Mouse (Mus musculus) MEL (cell line): ENCODE measurements around the gene Rell1.
A peak's percentile ranks its signal among the peaks of the same experiment; 100 is the strongest.

ENCODE experiments used
- BHLHE40 ChIP-seq: IDR thresholded peaks from 2 replicates; pipeline ENCODE4 v1.6.1; 2012; ENCODE audit warnings: low read depth, mild to moderate bottlenecking, inconsistent platforms, low read length, improper control_type of control experiment, borderline replicate concordance
- CTCF ChIP-seq, 3 experiments: IDR thresholded peaks in 2 of 3; conservative IDR thresholded peaks in 1 of 3; 2 replicates each; pipeline ENCODE4 v1.5.1; 2011 to 2012; ENCODE audit warnings: low read length in 3 of 3, low read depth in 2 of 3, mild to moderate bottlenecking in 2 of 3, improper control_type of control experiment in 1 of 3, inconsistent platforms in 1 of 3, mixed read lengths in 1 of 3, moderate library complexity in 1 of 3; ENCODE audit not compliant: control insufficient read depth in 1 of 3, insufficient read depth in 1 of 3, poor library complexity in 1 of 3, severe bottlenecking in 1 of 3
- E2F4 ChIP-seq: IDR thresholded peaks from 2 replicates; pipeline ENCODE4 v1.6.1; 2011; ENCODE audit warnings: low read depth, low read length, improper control_type of control experiment, borderline replicate concordance
- ELF1 ChIP-seq: IDR thresholded peaks from 2 replicates; pipeline ENCODE4 v1.6.1; 2014; ENCODE audit warnings: low read depth, mild to moderate bottlenecking, inconsistent platforms, low read length, improper control_type of control experiment, moderate library complexity
- EP300 ChIP-seq, 2 experiments: IDR thresholded peaks; 2 replicates each; pipeline ENCODE4 v1.6.1; 2011; ENCODE audit warnings: improper control_type of control experiment in 2 of 2, low read length in 2 of 2, low read depth in 1 of 2, mild to moderate bottlenecking in 1 of 2
- KAT2A ChIP-seq: conservative IDR thresholded peaks from 2 replicates; pipeline ENCODE4 v1.6.1; 2012; ENCODE audit warnings: low read depth, low read length, improper control_type of control experiment, inconsistent platforms
- MAFK ChIP-seq: IDR thresholded peaks from 2 replicates; pipeline ENCODE4 v1.6.1; 2011; ENCODE audit warnings: low read depth, mild to moderate bottlenecking, low read length, improper control_type of control experiment, borderline replicate concordance
- MAX ChIP-seq: IDR thresholded peaks from 2 replicates; pipeline ENCODE4 v1.6.1; 2011; ENCODE audit warnings: low read length, improper control_type of control experiment
- NRF1 ChIP-seq: IDR thresholded peaks from 2 replicates; pipeline ENCODE4 v1.6.1; 2014; ENCODE audit warnings: low read depth, mild to moderate bottlenecking, inconsistent platforms, low read length, improper control_type of control experiment, moderate library complexity; ENCODE audit not compliant: poor library complexity, insufficient read depth, severe bottlenecking
- POLR2A ChIP-seq, 2 experiments: IDR thresholded peaks; 2 replicates each; pipeline ENCODE4 v1.6.1; 2011 to 2012; ENCODE audit warnings: low read length in 2 of 2, mild to moderate bottlenecking in 2 of 2, control low read depth in 1 of 2, improper control_type of control experiment in 1 of 2, low read depth in 1 of 2, moderate library complexity in 1 of 2; ENCODE audit not compliant: control insufficient read depth in 1 of 2, insufficient read depth in 1 of 2, poor library complexity in 1 of 2
- USF1 ChIP-seq: IDR thresholded peaks from 2 replicates; pipeline ENCODE4 v1.6.1; 2014; ENCODE audit warnings: low read depth, mild to moderate bottlenecking, inconsistent platforms, low read length, improper control_type of control experiment, moderate library complexity
- ZKSCAN1 ChIP-seq: IDR thresholded peaks from 2 replicates; pipeline ENCODE4 v1.6.1; 2012; ENCODE audit warnings: low read depth, mild to moderate bottlenecking, inconsistent platforms, low read length, improper control_type of control experiment, moderate library complexity
- ZMIZ1 ChIP-seq: IDR thresholded peaks from 2 replicates; pipeline ENCODE4 v1.6.1; 2012; ENCODE audit warnings: low read depth, mild to moderate bottlenecking, inconsistent platforms, low read length, improper control_type of control experiment, moderate library complexity
- ZNF384 ChIP-seq: IDR thresholded peaks from 2 replicates; pipeline ENCODE4 v1.6.1; 2012; ENCODE audit warnings: low read depth, mild to moderate bottlenecking, inconsistent platforms, low read length, improper control_type of control experiment

DNA sequence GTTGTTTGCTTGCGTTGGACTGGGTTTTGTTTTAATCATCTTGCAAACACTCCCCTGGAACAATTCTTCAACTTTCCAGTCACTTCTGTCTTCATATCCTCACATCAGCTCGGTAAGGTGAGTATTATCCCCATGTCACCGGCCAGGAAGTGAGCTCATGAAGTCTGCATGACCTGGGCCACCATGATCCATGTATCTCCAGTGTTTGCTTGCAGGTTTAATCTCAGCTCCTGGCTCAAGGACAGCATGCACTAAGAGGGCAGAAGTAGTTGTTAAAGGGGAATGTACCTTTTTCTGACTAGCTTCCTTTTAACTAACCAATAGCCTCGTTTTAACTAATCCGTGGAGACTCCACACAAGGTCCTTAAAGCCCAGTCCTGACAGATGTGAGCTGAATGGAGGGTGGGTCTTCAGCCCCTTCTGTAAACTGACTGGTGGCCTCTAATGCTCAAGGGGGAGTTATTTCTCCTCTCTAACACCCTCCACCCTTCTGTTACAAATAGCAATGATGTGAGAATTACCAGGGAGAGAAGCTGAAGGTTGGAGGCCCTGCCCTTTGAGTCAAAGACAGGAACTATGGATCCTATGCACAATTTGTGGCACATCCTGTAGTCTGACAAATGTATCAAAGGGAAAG is 897 bp upstream of the Rell1 start:
- TF ChIP-seq KAT2A (no peak), BHLHE40 (no peak), CTCF (IDR thresholded peaks at IDR 0.05 in 2 of 3, conservative IDR thresholded peaks at IDR 0.05 in 1 of 3; ENCODE audit: control insufficient read depth in 1 of 3, insufficient read depth in 1 of 3, low read depth in 2 of 3, low read length in 3 of 3, poor library complexity in 1 of 3, severe bottlenecking in 1 of 3) (no peak), POLR2A (IDR thresholded peaks at IDR 0.05; ENCODE audit: control insufficient read depth in 1 of 2, insufficient read depth in 1 of 2, low read depth in 1 of 2, low read length in 2 of 2, poor library complexity in 1 of 2) (no peak), ZMIZ1 (no peak), MAX (peak; percentile 22; the same call in 1 of the 2 replicates), NRF1 (no peak), USF1 (no peak), ZKSCAN1 (no peak), MAFK (no peak), ZNF384 (no peak), E2F4 (no peak), ELF1 (no peak), EP300 (IDR thresholded peaks at IDR 0.05; ENCODE audit: low read depth in 1 of 2, low read length in 2 of 2) (no peak)
